Mouse (Mus musculus): Measurements from ENCODE around the gene Kcnq2. TPM values are rescaled to one million over a fixed set of nuclear protein-coding genes. Genes with fewer than 3 reads are reported as not detected.

Kcnq2 gene
- polyA plus RNA-seq, 1 experiment: not detected

DNA sequence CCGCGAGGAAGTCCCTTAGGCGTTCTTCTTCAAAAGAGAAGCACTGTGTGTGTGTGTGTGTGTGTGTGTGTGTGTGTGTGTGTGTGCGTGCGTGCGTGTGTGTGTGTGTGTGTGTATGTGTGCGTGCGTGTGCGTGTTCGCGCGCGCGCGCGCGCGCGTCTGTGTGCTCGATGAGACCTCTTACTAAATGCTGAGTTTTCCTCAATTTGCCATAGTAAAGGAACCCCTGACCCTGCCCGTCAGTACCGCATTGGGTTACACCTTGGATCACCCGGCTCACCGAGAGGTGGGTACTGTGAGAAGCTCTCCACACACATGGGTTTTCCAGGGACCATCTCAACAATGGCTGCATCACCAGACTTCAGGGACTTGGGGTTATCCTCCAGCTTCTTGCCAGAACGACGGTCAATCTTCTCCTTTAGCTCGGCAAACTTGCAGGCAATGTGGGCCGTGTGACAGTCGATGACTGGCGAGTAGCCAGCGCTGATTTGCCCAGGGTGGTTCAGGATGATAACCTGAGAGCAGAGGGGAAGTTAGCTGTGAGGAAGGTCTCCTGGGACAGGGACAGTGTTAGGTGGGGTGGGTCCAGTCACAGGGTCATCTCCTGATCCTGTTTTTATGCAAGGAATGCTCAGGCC lies 13.3 kb upstream of the Kcnq2 start:
- Histone ChIP-seq H3K27me3 (ENCODE audit: control insufficient read depth, insufficient read depth, insufficient read length) (peaks cover 53% of the 10 kb centered on the region), H3ac (ENCODE audit: control insufficient read depth, insufficient read length) (no peak overlapping the region), H3K4me2 (ENCODE audit: low read depth) (peak overlapping the region; percentile 6), H3K79me2 (ENCODE audit: control insufficient read depth, insufficient read depth) (no peaks in the 10 kb centered on the region), H3K4me3 (no peak overlapping the region), H3K36me3 (ENCODE audit: control insufficient read depth, insufficient read depth) (no peaks in the 10 kb centered on the region)
- no peak for TF ChIP-seq E2F4 (IDR thresholded peaks at IDR 0.05; ENCODE audit: insufficient read depth)
- TF ChIP-seq TCF12 (IDR thresholded peaks at IDR 0.05; ENCODE audit: insufficient read depth, poor library complexity, severe bottlenecking): no peak

- peak overlapping the region; percentile 6 for H3K4me2 ChIP-seq (ENCODE audit: low read depth)
- peaks cover 46% of the 10 kb centered on the region for H3K27me3 ChIP-seq (ENCODE audit: control insufficient read depth, insufficient read depth, insufficient read length)
- H3K4me3 ChIP-seq: no peak overlapping the region
- no peak for TF ChIP-seq MAX (IDR thresholded peaks at IDR 0.05; ENCODE audit: low read depth)
- TF ChIP-seq E2F4 (IDR thresholded peaks at IDR 0.05; ENCODE audit: insufficient read depth): no peak
- TF ChIP-seq POLR2A (IDR thresholded peaks at IDR 0.05; ENCODE audit: insufficient read length, low read depth): no peak
- no peak for TF ChIP-seq MYOG (IDR thresholded peaks at IDR 0.05; ENCODE audit: control insufficient read depth in 1 of 3, insufficient read depth in 1 of 3, insufficient read length in 2 of 3, low read depth in 2 of 3)
- no peak for TF ChIP-seq SRF (IDR thresholded peaks at IDR 0.05; ENCODE audit: control insufficient read depth, insufficient read length, low read depth)
- no peaks in the 10 kb centered on the region for H3K36me3 ChIP-seq (ENCODE audit: control insufficient read depth, insufficient read depth)
- no peak overlapping the region for H3ac ChIP-seq (ENCODE audit: control insufficient read depth, insufficient read length)
- H3K79me2 ChIP-seq (ENCODE audit: control insufficient read depth, insufficient read depth): no peaks in the 10 kb centered on the region
Measured at GRCm38 (mm10) chr2:181147546-181148317, 12.6 kb upstream of the Kcnq2 start.

- Histone ChIP-seq H3K4me2 (ENCODE audit: low read depth) (no peak overlapping the region), H3K4me3 (no peak overlapping the region), H3K27me3 (ENCODE audit: control insufficient read depth, insufficient read depth, insufficient read length) (peaks cover 42% of the 10 kb centered on the region), H3K36me3 (ENCODE audit: control insufficient read depth, insufficient read depth) (no peaks in the 10 kb centered on the region), H3ac (ENCODE audit: control insufficient read depth, insufficient read length) (no peak overlapping the region), H3K79me2 (ENCODE audit: control insufficient read depth, insufficient read depth) (no peaks in the 10 kb centered on the region)
- no peak for TF ChIP-seq E2F4 (IDR thresholded peaks at IDR 0.05; ENCODE audit: insufficient read depth)
Measured at GRCm38 (mm10) chr2:181146976-181147545, 12.0 kb upstream of the Kcnq2 start.

DNA sequence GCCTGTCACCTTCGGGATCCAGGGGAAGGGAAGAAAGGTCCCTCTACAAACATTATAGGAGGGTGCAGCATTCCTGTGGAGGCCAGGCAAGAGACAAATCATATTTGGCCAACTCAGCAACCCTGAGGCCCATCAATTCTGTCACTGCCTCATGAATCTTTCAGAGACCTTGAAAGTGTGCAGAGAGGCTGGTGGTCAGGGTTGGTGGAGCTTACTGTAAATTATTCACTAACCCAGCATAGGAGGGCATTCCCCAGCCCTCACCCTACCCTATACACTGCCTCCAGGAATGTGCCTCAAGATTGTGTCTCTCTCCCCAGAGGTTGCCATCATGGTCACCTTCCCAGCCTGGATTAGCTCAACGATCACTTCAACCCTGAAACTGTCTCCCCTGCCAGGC lies 9.6 kb upstream of the Kcnq2 start:
- Histone ChIP-seq H3ac (ENCODE audit: control insufficient read depth, insufficient read length) (no peak overlapping the region), H3K79me2 (ENCODE audit: control insufficient read depth, insufficient read depth) (no peaks in the 10 kb centered on the region), H3K4me2 (ENCODE audit: low read depth) (no peak overlapping the region), H3K4me3 (no peak overlapping the region), H3K27me3 (ENCODE audit: control insufficient read depth, insufficient read depth, insufficient read length) (peaks cover 35% of the 10 kb centered on the region), H3K36me3 (ENCODE audit: control insufficient read depth, insufficient read depth) (no peaks in the 10 kb centered on the region)
- TF ChIP-seq TCF12 (IDR thresholded peaks at IDR 0.05; ENCODE audit: insufficient read depth, poor library complexity, severe bottlenecking) (no peak), REST (IDR thresholded peaks at IDR 0.05; ENCODE audit: insufficient read depth, insufficient read length) (no peak), MYOD1 (IDR thresholded peaks at IDR 0.05; ENCODE audit: control insufficient read depth in 1 of 3, insufficient read length in 2 of 3, low read depth in 2 of 3) (no peak), TCF3 (IDR thresholded peaks at IDR 0.05; ENCODE audit: insufficient read length, low read depth) (no peak), CEBPB (IDR thresholded peaks at IDR 0.05; ENCODE audit: insufficient read depth, poor library complexity, severe bottlenecking) (no peak), POLR2AphosphoS2 (IDR thresholded peaks at IDR 0.05; ENCODE audit: insufficient read length, low read depth) (no peak), SRF (IDR thresholded peaks at IDR 0.05; ENCODE audit: control insufficient read depth, insufficient read length, low read depth) (no peak), E2F4 (IDR thresholded peaks at IDR 0.05; ENCODE audit: insufficient read depth) (no peak), USF1 (IDR thresholded peaks at IDR 0.05; ENCODE audit: low read depth) (no peak)

- TF ChIP-seq CEBPB (IDR thresholded peaks at IDR 0.05; ENCODE audit: insufficient read depth, poor library complexity, severe bottlenecking) (no peak), E2F4 (IDR thresholded peaks at IDR 0.05; ENCODE audit: insufficient read depth) (no peak), TCF12 (IDR thresholded peaks at IDR 0.05; ENCODE audit: insufficient read depth, poor library complexity, severe bottlenecking) (no peak), POLR2AphosphoS2 (IDR thresholded peaks at IDR 0.05; ENCODE audit: insufficient read length, low read depth) (no peak), SRF (IDR thresholded peaks at IDR 0.05; ENCODE audit: control insufficient read depth, insufficient read length, low read depth) (no peak), REST (IDR thresholded peaks at IDR 0.05; ENCODE audit: insufficient read depth, insufficient read length) (no peak), MYOG (IDR thresholded peaks at IDR 0.05; ENCODE audit: control insufficient read depth in 1 of 3, insufficient read depth in 1 of 3, insufficient read length in 2 of 3, low read depth in 2 of 3) (no peak), USF1 (IDR thresholded peaks at IDR 0.05; ENCODE audit: low read depth) (no peak)
- Histone ChIP-seq H3K27me3 (ENCODE audit: control insufficient read depth, insufficient read depth, insufficient read length) (peaks cover 25% of the 10 kb centered on the region), H3K79me2 (ENCODE audit: control insufficient read depth, insufficient read depth) (no peaks in the 10 kb centered on the region), H3K4me2 (ENCODE audit: low read depth) (no peak overlapping the region), H3K36me3 (ENCODE audit: control insufficient read depth, insufficient read depth) (no peaks in the 10 kb centered on the region), H3ac (ENCODE audit: control insufficient read depth, insufficient read length) (no peak overlapping the region), H3K4me3 (no peak overlapping the region)
Measured at GRCm38 (mm10) chr2:181143509-181144276, 8.6 kb upstream of the Kcnq2 start.
